Mouse (Mus musculus): Measurements from ENCODE around the gene Stum.

Stum gene

GRCm38 (mm10) chr1:180403694-180404606, 79.4 kb downstream of the Stum start:
- DNase-seq, result peak; percentile 99

- no peak for DNase-seq
These were observed 80.0 kb downstream of the Stum start for GRCm38 (mm10) chr1:180403357-180403693.

GRCm38 (mm10) chr1:180402481-180403081, 80.7 kb downstream of the Stum start:
- peak; percentile 99 for DNase-seq

DNA sequence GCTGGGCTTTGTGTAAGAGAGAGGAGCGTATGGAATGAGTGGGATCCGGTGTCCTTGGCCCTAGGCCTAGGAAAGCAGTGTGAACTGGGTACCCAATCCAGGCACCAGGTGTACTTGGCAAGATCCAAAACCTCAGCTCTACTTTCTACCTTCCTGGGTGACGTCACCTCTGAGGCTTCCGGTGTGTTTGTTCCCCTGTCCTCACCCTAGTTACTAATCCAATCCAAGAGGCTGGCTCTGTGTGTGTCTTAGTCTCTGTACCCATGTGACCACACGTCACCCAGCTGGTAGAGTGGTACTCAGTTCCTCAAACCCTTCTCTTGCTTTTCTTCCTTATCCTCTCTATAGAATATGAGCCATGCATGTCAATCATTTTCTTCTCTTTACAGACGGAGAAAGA, 81.6 kb downstream of the Stum start:
- DNase-seq, result peak; percentile 96

- DNase-seq, result peak; percentile 94
These were observed 82.4 kb downstream of the Stum start for GRCm38 (mm10) chr1:180400691-180401455.

DNA sequence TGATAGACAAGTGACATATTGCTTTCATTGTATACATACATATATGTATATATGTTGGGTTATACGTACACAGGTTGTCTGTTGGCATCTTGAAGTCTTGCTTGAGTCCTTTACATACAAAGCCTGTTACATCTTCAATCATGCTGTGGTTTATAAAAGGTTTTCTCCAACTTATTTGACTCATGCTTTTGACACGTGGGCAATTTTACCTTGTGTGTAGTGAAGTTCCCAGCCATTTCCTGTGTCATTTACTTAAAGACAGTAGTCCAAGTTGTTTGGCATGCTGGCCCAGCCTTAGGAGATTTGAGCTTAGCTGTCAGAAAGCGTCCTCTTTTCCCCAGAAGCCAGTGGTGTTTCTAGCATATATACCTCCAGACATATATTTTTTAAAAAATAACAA, 84.9 kb downstream of the Stum start:
- DNase-seq, result no peak

DNA sequence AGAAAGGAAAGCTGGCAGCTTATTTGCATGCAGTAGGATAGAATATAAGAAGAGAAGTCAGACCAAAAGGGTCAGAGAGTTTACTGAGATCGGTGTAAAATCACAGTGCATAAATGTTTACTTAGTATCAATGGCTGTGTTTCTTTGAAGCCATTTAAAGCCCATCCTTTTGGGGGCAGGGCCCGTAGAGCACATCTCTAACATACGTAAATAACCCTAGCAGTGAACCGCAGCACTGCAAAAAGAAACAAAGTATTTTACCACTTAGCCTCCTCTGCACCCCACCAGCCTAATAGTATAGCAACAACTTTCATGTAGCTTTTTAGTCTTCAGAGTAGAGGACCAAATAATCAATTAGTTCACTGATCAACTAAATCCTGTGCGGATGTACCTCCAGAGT, 85.6 kb downstream of the Stum start:
- DNase-seq, result no peak

- DNase-seq, result peak; percentile 99
These were observed 89.4 kb downstream of the Stum start for GRCm38 (mm10) chr1:180393873-180394272.

- DNase-seq, result peak; percentile 96
These were observed 90.1 kb downstream of the Stum start for GRCm38 (mm10) chr1:180393017-180393797.

DNA sequence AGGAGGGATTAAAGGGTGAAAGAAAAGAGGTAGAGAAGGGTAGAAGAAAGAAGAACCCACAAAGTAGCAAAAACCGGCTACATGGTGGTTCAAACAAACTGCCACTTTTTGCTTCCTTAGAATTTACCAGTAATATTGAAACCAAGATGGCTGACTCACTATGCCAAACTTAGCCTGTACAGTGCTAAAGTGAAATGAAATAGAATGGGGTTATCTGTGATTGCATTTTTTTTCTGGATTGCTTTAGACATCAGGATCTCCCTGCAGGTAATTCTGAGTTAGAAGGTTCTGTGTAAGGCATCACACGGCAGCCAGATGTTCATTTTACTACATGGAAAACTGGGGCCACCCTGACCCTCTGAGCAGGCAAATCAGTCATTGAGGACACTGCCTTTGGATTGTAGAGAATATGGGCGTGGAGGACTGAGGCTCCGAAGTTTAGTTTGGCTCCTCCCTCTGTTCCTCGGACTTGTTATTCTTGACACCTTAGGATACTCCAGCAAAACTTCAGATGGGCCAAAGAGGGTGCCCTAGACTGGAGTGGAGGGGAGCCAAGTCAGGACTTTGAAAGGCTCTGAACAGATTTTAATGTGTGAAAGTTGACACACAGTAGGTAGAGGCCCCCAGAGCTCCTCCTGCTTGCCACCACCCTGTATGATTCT, 91.0 kb downstream of the Stum start:
- DNase-seq, result peak; percentile 70

DNA sequence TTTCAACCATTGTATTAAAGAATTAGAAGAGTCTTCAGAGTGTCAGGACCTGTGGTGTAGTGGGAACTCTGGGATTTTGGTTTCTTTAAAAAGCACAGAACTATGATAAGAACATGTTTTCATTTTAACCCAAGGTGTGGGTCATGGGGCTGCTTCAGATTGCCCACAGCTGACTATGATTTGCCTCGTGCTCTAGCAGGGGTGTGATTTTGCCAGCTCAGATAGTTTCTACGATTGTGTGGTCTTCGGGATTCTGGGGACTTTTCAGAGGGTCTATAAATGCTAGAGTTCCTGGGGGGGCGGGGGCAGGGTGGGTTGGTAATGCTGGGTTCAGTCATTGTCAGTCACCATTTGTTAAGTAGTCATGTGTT, 91.7 kb downstream of the Stum start:
- peak; percentile 83 for DNase-seq

DNA sequence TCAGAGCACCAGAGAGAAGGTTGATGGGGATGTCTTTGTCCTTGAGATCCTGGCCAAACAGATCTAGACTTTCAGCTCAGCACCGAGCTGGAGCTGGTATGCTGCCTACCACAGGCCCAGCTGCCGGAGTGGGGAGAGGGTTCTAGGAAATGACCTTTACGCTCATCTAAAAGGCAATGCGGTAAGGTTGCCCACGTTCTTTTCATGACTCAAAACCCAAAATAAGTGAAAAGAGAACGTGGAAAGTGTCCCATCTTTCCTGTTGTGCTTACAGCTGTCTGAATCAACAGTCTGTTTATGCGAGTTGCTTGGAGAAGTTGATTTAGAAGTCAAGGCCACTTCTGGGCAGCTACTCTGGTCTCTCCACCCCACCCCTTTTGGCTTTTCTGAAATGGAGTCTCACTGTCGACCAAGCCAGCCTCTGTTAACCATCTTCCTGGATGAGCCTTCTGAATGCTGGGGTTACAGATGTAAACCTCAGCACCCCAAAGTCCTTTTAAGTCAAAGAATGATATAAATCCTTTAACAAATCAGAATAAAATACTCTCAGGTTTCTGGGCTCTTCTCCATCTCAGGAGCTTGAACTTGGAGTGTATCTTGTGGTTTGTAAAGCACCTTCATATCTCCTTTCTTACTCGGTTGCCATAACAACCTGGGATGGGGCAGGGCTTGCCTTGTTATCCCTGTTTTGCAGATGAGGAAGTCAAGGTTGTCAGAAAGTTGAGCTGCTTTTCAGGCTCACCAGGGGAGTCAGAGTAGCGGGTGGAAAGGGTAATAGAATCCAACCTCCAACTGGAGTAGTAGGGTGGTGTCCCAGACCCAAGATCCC, 92.3 kb downstream of the Stum start:
- DNase-seq, result peak; percentile 89

GRCm38 (mm10) chr1:180390321-180390731, 93.0 kb downstream of the Stum start:
- DNase-seq, result peak; percentile 98

GRCm38 (mm10) chr1:180389213-180389760, 94.0 kb downstream of the Stum start:
- peak; percentile 90 for DNase-seq

GRCm38 (mm10) chr1:180388481-180388880, 94.8 kb downstream of the Stum start:
- DNase-seq, result peak; percentile 96

- DNase-seq, result peak; percentile 90
These were observed 95.4 kb downstream of the Stum start for GRCm38 (mm10) chr1:180387750-180388480.

DNA sequence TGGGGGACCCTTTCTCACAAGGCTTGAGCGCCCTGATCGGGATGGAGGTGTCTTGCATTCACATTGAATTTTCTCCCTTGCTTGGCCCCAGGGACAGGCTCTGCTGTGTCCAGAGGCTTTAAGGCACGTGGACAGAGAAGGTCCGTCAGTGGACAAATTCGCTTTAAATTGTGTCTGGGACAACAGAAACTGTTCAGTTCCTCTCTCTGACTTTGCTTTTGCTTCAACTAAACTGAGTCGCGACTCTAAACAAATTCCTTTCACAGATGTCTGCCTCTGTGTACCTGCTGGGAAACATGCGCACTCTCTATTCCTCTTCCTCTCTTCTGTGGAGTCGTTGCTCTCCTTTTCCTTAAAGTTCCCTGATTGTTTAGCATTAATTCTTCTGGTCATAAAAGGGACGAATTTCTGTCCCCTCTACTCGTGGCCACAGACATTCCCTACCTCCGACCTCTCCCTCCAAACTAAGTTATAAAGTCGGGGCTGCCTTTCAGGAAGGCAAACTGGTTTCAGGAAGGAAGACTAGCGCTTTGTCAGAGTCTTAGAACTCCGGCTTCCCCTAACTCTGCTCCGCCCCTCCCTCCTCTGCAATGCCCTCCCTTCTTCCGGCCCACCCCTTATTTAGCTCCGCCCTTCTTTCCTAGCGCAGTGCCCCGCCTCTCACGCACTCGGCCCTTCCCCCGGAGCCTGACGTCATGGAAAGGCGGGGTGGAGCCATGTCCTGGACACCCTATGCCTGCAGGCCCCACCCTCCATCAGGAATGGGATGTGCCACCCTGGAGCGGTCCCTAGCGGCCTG, 96.2 kb downstream of the Stum start:
- peak; percentile 100 for DNase-seq

DNA sequence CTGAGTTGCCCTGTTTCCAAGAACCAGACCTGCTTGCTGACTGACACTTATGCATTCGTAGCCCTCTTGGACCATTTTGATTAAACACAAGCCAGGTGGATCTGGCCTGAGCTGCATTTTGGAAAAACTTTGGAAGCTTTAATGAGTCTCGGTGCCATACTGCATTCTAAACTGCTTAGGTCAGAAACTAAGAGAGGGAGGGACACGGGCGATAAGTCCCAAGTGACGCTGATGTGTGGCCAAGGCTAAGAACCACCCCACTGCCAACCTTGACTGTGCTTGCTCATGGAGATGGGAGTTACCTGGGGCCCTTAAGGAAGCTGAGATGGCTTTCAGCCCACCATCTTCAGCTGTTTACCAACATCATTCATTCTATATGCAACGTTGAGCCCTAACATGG, 98.0 kb downstream of the Stum start:
- peak; percentile 93 for DNase-seq

- DNase-seq, result peak; percentile 96
These were observed 98.8 kb downstream of the Stum start for GRCm38 (mm10) chr1:180384486-180384885.

Data from heart, adult 11 months (tissue).